Mouse (Mus musculus) E14TG2a.4 (cell line): ENCODE data around the gene Bcl6b.

Experiments used
- H3K27me3 ChIP-seq: 2 replicates; pipeline ENCODE4 v1.6.1; 2014; ENCODE audit warnings: low read length, control low read depth; ENCODE audit not compliant: insufficient read depth
- H3K36me3 ChIP-seq: 2 replicates; pipeline ENCODE4 v1.6.1; 2014; ENCODE audit warnings: low read length, control low read depth; ENCODE audit not compliant: insufficient read depth
- H3K4me1 ChIP-seq: replicated peaks from 2 replicates; pipeline ENCODE4 v1.6.1; 2014; ENCODE audit warnings: low read depth, low read length, control low read depth
- H3K4me3 ChIP-seq: replicated peaks from 2 replicates; pipeline ENCODE4 v1.5.1; 2014; ENCODE audit warnings: mild to moderate bottlenecking, low read length
- H3K9me3 ChIP-seq: 2 replicates; pipeline ENCODE4 v1.6.1; 2014; ENCODE audit warnings: low read length, control low read depth
- CTCF ChIP-seq: conservative IDR thresholded peaks from 2 replicates; pipeline ENCODE4 v1.5.1; 2014; ENCODE audit warnings: low read length
- NANOG ChIP-seq: IDR thresholded peaks from 2 replicates; pipeline ENCODE4 v1.6.1; 2014; ENCODE audit warnings: borderline replicate concordance, low read length, mixed read lengths
- POU5F1 ChIP-seq: IDR thresholded peaks from 2 replicates; pipeline ENCODE4 v1.6.1; 2014; ENCODE audit warnings: low read length, borderline replicate concordance

Bcl6b gene

GRCm38 (mm10) chr11:70235254-70235900 lies 5.8 kb upstream of the Bcl6b start:
- TF ChIP-seq CTCF (no peak), NANOG (no peak), POU5F1 (no peak)
- Histone ChIP-seq H3K27me3 (no peaks in the 10 kb centered on the region), H3K4me3 (peak overlapping the region; percentile 29; the same call in 1 of the 2 replicates), H3K4me1 (peaks cover 82% of the 10 kb centered on the region), H3K36me3 (peaks cover 27% of the 10 kb centered on the region), H3K9me3 (no peaks in the 10 kb centered on the region)

- H3K4me3 ChIP-seq = peak overlapping the region; percentile 73
- H3K36me3 ChIP-seq = peaks cover 27% of the 10 kb centered on the region
- TF ChIP-seq CTCF = no peak
- TF ChIP-seq NANOG = no peak
- H3K9me3 ChIP-seq = no peaks in the 10 kb centered on the region
- H3K27me3 ChIP-seq = peaks cover 9% of the 10 kb centered on the region
- peaks cover 87% of the 10 kb centered on the region for H3K4me1 ChIP-seq
These were observed 4.9 kb upstream of the Bcl6b start for GRCm38 (mm10) chr11:70234497-70234896.

GRCm38 (mm10) chr11:70234037-70234436 lies 4.4 kb upstream of the Bcl6b start:
- H3K36me3 ChIP-seq = peaks cover 27% of the 10 kb centered on the region
- peaks cover 13% of the 10 kb centered on the region for H3K27me3 ChIP-seq
- peaks cover 91% of the 10 kb centered on the region for H3K4me1 ChIP-seq
- peak overlapping the region; percentile 73 for H3K4me3 ChIP-seq
- no peaks in the 10 kb centered on the region for H3K9me3 ChIP-seq
- TF ChIP-seq NANOG = no peak
- no peak for TF ChIP-seq POU5F1
- no peak for TF ChIP-seq CTCF

- Histone ChIP-seq H3K4me3 (peak overlapping the region; percentile 73), H3K9me3 (no peaks in the 10 kb centered on the region), H3K36me3 (peaks cover 27% of the 10 kb centered on the region), H3K27me3 (peaks cover 23% of the 10 kb centered on the region), H3K4me1 (peaks cover 91% of the 10 kb centered on the region)
- TF ChIP-seq NANOG (no peak), POU5F1 (no peak), CTCF (no peak)
These were observed 3.4 kb upstream of the Bcl6b start for GRCm38 (mm10) chr11:70233016-70233415.

- Histone ChIP-seq H3K4me3 (peak overlapping the region; percentile 73), H3K4me1 (peaks cover 95% of the 10 kb centered on the region), H3K36me3 (peaks cover 27% of the 10 kb centered on the region), H3K9me3 (no peaks in the 10 kb centered on the region), H3K27me3 (peaks cover 28% of the 10 kb centered on the region)
- TF ChIP-seq CTCF = no peak
- TF ChIP-seq POU5F1 = no peak
- no peak for TF ChIP-seq NANOG
These were observed 2.9 kb upstream of the Bcl6b start for GRCm38 (mm10) chr11:70232546-70232945.

- H3K4me1 ChIP-seq = peaks cover 98% of the 10 kb centered on the region
- H3K27me3 ChIP-seq = peaks cover 50% of the 10 kb centered on the region
- peak overlapping the region; percentile 79 for H3K4me3 ChIP-seq
- H3K9me3 ChIP-seq = no peaks in the 10 kb centered on the region
- peak; percentile 83 for TF ChIP-seq CTCF
- TF ChIP-seq NANOG = no peak
- peaks cover 12% of the 10 kb centered on the region for H3K36me3 ChIP-seq
These were observed 685 bp upstream of the Bcl6b start for GRCm38 (mm10) chr11:70230239-70230727.

- no peaks in the 10 kb centered on the region for H3K9me3 ChIP-seq
- H3K27me3 ChIP-seq = peaks cover 65% of the 10 kb centered on the region
- H3K4me1 ChIP-seq = peaks cover 90% of the 10 kb centered on the region
- H3K4me3 ChIP-seq = peak overlapping the region; percentile 79
- H3K36me3 ChIP-seq = peaks cover 15% of the 10 kb centered on the region
- TF ChIP-seq POU5F1 (no peak), NANOG (no peak), CTCF (no peak)
These were observed 770 bp downstream of the Bcl6b start for GRCm38 (mm10) chr11:70228828-70229227.

GRCm38 (mm10) chr11:70227661-70228245 lies 1.8 kb downstream of the Bcl6b start:
- Histone ChIP-seq H3K4me1 (peaks cover 88% of the 10 kb centered on the region), H3K36me3 (peaks cover 22% of the 10 kb centered on the region), H3K9me3 (no peaks in the 10 kb centered on the region), H3K27me3 (peaks cover 70% of the 10 kb centered on the region), H3K4me3 (0 out of 2 replicates have a peak overlapping the region, but pooled peaks have one; percentile 79)
- TF ChIP-seq CTCF (no peak), POU5F1 (no peak), NANOG (no peak)
